Mouse (Mus musculus) embryo, embryonic 9.5 days (tissue): ENCODE data around the gene Gnb1.
"Not testable (repeated sequence)": the region's sequence is repeated elsewhere in the genome, so short reads cannot be mapped to it uniquely, and the experiment has no call there.

Source experiments
- DNase-seq: peaks from one replicate; pipeline ENCODE4 v3.0.0-alpha.2; 2017; ENCODE audit errors: extremely low spot score

Gnb1 gene

DNA sequence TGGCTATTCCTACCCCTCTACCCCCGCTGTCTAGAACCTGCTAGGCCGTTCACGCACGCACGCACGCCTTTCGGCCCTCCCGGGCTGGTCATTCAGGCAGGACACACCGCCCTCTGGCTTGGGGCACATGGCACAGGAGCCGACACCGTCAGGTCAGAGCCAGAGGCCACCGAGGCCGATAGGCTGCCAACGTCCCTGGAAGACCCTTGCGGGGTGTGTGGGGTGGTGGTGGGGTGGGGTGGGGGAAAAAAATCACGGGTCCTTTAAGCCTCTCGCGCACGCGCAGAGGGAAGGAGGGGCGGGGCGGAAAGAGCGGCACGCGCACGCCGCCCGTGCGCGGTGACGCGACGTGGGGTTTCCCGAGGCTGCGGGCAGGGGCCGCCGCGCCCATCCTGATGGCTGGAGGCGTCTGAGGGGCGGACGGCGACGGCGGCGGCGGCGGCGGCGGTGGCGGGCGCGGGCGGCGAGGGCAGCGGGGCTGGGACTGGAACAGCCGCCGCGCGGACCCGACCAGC is at the start of gene Gnb1:
TSS of gene Gnb1 (plus strand) at position 372 of the 515 bp plus-strand sequence.
- DNase-seq = peak; percentile 91

DNA sequence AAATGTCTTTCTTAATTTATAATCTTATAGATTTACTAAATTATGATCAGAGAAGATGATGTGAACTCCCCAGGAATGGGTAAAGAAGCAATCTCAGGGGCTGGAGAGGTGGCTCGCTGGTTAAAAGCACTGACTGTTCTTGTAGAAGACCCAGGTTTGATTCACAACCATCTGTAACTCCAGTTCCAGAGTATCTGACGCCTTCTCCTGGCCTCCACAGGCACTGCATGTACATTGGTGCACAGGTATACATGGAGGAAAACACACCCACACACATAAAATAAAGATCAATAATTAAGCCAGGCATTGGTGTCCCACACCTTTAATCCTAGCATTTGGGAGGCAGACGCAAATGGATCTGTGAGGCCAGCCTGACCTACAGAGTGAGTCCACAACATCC is 48.4 kb upstream of the Gnb1 start:
- no peak for DNase-seq

- peak; percentile 39 for DNase-seq
These were observed 39.6 kb upstream of the Gnb1 start for GRCm38 (mm10) chr4:155451597-155451996.

DNA sequence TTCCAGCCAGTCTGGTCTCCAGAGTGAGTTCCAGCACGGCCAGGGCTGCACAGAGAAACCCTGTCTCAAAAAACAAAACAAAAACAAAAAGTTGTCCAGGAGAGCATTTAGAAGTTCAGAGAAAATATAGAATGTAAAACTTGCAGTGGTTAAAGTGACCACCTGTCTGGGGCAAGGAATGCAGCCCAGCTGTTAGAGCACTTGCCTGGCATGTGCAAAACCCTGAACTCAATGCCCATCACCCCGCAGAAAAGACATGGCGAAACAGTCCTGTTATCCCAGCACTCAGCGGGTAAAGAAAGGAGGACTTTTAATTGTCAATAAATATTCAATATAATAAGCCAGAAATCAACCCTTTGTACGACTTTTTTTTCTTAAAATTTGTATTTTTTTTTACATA is 32.6 kb upstream of the Gnb1 start:
- no peak for DNase-seq

DNA sequence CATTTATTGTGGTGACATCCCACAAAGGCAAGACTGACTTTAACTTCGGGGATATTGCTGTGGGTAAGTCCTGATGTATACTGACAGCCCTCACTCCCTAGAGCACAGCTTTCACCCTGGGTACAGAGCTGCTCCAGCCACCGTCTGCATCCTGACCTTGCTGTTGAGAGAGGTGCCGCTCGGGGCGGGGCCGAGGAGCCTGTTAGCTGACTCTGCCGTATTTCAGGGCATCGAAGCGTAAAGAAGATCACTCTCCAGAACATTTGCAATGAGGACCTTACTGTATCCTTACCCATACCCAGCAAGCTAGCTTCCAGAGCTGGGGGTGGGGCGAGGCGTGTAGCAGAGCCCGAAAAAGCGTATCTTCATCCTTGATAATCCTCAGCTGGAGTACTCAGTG is 28.1 kb upstream of the Gnb1 start:
- DNase-seq = no peak

DNA sequence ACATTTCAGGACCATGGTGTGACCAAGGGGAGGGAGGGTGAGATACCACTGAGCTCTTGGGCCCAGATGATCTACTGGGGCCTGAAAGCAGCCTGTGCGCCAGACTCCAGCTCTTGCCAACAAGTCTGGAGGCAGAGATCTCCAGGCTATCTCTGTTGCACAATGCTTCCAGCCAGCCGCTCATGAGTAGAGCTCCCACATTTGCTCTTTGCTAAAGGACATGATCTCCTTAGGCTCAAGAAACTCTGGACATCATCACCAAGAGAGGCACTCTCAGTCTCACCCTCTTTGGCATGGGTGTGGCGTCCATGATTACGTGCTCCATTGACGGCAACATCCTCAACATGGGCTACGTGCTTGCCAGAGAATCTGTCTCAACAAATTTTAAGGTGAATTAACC is 27.6 kb upstream of the Gnb1 start:
- no peak for DNase-seq

GRCm38 (mm10) chr4:155464061-155464460 is 27.1 kb upstream of the Gnb1 start:
- DNase-seq = no peak

DNA sequence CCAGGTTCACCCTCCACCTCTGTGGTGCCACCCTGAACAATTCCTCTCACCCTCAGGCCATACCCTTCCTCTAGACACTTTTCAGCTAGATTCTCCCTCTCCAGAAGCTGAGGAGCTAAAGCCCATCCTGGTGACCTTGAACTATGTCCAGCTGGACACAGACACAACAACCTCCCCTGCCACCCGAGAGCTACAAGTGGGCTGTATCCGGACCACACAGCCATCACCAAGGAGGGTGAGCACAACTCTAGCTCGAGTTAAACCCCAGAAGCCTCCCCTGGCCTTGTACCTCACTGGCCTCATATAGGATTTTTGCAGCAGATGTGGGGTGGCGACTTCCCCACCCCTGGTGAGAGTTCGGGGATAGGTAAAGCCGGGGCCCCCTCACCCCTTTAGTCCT is 25.6 kb upstream of the Gnb1 start:
- DNase-seq = no peak

GRCm38 (mm10) chr4:155466080-155466479 is 25.1 kb upstream of the Gnb1 start:
- no peak for DNase-seq

GRCm38 (mm10) chr4:155467237-155468010 is 23.7 kb upstream of the Gnb1 start:
- no peak for DNase-seq

- no peak for DNase-seq
These were observed 22.2 kb upstream of the Gnb1 start, which contains the start of gene Tmem52 for GRCm38 (mm10) chr4:155468952-155469351. TSS of gene Tmem52 (plus strand) at chr4:155469114.

DNA sequence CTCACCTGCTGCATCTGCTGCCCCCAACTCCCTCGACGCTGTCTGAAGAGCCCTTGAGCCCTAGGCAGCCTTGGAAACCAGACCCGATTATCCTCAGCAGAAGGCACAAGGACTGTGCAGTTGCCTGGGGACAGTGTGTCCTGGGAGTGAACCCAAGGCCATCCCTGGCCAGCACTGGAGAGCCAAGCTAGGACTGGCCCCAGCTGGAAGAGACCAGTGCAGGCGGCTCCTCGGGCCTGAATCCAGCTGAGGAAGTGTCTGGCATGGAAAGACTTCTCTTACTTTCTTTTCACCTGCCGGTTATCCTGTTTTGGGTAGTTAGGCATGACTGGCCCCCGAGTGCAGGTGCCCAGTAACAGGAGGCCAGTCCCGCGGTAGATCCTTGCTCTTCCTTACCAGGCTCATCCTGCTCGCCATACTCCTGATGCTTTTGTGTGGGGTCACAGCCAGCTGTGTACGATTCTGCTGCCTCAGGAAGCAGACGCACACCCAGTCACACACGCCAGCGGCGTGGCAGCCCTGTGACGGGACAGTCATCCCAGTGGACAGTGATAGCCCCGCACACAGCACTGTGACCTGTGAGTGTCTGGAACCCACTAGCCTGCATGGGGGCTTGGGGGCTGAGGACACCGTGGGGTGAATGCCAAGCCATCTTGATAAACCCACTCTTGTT is 21.4 kb upstream of the Gnb1 start:
- no peak for DNase-seq

DNA sequence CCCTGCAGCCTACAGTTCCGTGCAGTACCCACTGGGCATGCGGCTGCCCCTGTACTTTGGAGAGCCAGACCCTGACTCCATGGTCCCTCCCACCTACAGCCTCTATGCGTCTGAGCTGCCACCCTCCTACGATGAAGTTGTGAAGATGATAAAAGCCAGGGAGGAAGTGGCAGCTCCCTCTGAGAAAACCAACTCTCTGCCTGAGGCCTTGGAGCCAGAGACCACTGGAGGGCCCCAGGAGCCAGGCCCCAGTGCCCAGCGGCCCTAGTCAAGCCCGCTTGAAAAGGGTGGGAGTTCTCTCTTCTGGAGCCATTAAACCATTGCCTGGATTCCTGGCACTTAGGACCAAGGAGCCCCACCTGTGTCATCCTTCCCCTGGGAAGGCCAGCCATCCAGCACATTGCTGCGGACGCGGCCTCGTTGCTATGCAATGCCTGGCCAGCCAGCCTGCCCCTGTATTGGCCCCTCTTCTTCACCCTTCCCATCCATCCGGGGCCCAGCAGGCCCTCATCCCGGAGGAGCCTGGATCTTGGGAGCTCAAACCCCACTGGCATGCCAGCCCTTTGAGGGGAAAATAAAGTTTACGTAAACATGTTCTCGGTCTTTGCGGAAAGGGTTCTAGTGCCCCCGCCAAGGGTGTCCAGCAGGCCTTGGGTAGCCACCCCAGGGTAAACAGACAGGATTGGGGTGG is 20.8 kb upstream of the Gnb1 start:
- DNase-seq = no peak

DNA sequence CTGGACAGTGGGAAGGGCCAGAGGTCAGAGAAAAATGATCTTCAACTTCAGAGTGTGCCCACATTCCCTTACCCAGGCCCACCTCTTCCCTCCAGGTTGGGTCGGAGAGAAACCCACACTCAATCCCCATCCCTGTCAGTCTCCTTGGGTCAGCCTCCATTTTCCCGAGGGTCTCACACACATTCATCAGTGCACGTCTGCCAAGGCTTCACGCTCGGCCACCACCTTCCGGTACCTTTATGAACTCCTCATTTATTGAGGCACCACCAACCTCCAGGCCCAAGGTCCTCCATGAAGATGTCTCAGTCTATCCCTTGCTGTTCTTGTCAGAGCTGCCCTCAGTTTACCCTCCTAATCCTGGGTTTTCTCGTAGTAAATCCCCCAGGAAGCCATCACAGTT is 20.2 kb upstream of the Gnb1 start:
- DNase-seq = no peak

DNA sequence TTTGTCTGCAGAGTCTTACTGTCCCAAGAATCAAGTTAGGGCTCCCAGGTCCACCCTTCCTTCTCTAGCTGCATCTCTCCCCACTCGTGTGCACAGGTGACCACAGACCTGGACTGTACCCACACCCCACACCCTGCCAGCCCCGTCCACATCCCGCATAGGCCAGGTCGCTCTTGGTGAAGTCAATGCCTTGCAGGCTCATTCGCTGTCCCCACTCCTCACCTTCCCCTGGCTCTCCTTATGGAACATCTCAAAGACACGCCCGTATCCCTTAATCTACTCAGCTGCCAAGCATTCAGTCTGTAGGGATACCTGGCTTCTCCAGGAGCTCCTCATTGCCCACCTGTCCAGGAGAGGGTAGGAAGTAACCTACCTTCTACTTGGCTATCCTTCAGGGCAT is 19.8 kb upstream of the Gnb1 start:
- no peak for DNase-seq

GRCm38 (mm10) chr4:155472716-155473290 is 18.4 kb upstream of the Gnb1 start:
- DNase-seq = no peak

DNA sequence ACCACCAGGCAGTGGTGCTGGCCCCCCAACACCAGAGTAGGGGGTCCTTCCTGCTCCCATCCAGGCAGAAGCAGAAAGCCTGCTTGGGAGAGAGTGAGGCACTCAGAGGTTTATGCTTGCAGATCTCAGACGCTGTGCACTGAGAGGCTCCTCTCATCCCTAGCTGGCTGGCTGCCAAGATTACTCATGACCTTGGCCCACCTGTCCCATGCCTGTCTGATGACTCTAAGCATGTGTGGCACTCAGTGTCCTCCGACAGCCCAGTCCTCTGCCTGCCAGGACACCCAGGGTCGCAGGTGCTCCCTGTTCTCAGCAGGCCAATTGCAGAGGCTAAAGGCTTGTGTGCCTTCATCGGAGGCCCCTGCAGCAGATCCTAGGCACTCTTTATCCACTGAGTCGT is 17.8 kb upstream of the Gnb1 start:
- no peak for DNase-seq

DNA sequence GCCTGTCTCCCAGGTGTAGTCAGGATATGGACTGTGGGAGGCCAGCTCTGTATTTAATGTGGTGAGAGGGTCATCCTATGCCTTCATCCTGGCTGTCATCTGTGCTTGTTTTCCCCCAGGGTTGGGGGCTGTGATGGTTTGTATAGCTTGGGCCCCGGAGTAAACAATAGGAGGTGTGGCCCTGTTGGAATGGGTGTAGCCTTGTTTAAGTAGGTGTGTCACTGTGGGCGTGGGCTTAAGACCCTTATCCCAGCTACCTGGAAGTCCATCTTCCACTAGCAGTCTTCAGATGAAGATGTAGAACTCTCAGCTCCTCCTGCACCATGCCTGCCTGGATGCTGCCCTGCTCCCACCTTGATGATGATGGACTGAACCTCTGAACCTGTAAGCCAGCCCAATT is 17.4 kb upstream of the Gnb1 start:
- not testable (repeated sequence) for DNase-seq

DNA sequence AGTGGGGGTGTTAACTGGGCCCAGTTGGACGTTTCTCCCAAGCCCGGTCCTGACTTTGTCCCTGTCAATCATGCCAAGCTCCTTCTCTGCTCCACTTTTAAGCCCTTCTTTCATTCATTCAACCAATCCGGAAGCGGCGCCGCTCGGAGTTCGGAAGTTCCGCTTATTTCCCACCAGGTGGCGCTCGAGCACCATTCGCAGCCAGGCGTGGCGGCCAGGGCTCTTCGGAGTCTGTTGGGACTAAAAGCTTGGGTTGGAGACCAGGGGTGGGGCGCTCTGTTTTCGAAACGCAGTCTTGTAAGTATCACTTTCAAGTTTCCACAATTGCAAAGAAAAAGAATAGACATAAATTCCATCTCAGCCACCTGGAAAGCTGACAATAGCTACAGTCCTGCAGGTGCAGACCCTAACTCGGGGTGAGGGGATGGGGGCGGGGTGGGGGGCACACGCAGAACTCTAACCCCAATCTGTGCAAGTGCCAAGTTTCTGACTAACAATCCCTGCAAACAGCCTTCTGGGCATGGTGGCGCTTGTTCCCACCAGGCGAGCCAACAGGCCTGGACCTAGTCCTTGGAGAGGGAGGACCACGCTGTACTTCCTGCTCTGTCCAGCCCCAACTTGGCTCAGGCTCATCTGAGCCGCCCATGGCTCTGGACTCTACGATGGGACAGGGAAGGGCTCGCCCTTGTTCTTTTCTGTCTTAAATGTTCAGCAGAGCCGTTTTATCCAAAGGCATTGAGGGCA is 9.6 kb upstream of the Gnb1 start:
- DNase-seq = peak; percentile 85

DNA sequence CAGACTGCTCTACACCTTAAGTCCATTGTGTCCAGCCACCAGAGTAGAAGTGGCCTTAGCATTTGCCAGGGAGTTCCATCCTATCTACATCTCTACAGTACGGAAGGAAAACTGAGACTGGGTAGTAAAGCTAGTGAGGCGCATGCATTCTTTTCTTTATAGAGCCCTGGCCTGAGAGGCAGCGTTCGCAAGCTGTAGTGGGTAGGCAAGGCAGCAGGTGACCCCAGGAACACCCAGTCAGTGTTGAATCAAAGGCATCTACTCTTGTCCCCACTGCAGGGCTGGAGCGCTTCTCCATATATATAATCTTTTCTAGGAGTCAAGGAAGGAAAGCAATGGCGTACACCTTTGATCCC is 9.1 kb upstream of the Gnb1 start:
- no peak for DNase-seq

- no peak for DNase-seq
These were observed 8.2 kb upstream of the Gnb1 start for GRCm38 (mm10) chr4:155482733-155483540.
